Mouse (Mus musculus) testis, postnatal 14 days (tissue): ENCODE measurements around the gene Hoxc10.

Source experiments
- DNase-seq: peaks from one replicate; pipeline ENCODE4 v3.0.0; 2021; ENCODE audit warnings: low spot score

Gene Hoxc10

DNA sequence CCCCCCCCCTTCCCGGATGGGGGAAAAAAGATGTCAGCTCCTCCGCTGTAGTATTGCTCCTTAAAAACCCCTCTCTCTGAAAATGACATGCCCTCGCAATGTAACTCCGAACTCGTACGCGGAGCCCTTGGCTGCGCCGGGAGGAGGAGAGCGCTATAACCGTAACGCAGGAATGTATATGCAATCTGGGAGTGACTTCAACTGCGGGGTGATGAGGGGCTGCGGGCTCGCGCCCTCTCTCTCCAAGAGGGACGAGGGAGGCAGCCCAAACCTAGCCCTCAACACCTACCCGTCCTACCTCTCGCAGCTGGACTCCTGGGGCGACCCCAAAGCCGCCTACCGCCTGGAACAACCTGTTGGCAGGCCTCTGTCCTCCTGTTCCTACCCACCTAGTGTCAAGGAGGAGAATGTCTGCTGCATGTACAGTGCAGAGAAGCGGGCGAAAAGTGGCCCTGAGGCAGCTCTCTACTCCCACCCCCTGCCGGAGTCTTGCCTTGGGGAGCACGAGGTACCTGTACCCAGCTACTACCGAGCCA is at the start of gene Hoxc10:
Hoxc10 (plus strand) TSS at position 21 of the 536 bp plus-strand sequence.
- DNase-seq, result no peak

DNA sequence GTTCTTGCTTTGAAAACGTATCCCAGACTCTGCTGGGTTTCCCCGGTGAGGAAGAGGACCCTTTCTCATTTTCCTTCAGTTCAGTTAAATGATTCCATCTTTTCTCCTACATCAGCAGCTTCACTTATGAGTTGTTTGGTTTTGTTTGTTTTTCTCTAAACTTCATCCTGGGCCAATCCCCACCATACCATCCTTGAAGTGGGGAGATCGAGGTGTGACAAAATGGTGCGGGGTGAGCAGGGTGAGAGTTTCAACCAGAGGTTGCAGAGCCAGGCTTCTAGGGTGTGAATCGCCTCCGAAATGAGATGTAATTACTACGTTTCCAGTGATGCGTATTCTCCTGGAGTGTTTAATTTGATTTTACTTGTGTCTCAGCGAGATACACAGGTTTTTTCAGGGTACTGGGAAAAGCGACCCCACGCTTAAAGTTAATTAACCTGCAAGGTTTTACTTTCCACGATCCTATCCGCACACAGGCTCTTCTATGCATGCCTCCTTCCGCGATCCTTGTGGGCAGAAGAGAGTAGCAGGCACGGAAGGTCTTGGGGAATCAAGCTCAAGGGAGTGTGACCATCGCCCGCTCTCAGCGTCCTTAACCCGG is 48.5 kb upstream of the Hoxc10 start:
- DNase-seq, result no peak

- DNase-seq, result no peak
Observed at GRCm38 (mm10) chr15:102918611-102919265, 47.9 kb upstream of the Hoxc10 start.

GRCm38 (mm10) chr15:102919336-102920180 is 47.0 kb upstream of the Hoxc10 start:
- no peak for DNase-seq

DNA sequence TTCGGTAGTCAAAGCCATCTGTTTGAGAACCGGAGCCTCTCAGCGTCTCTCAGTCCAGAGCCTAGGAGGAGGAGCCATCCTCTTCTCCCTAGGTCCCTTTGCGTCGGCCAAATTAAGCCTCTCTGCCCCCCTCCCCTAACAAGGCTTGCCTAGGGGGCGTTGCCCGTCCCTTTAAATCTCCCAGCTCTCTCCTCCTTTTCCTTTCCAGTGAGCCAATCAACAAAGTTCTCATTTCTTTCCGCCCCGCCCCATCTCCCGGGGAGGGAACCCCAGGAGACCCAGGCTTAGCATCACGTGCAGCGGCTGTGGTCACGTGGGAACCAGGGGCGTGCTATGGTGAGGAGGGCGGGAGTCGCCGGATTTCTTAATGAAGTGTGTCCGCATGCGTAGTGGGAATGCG is 46.0 kb upstream of the Hoxc10 start:
- peak; percentile 88 for DNase-seq

GRCm38 (mm10) chr15:102921053-102922011 is 45.3 kb upstream of the Hoxc10 start, which contains the start of gene Hoxc13:
Gene Hoxc13 (plus strand): TSS chr15:102921103.
- no peak for DNase-seq

DNA sequence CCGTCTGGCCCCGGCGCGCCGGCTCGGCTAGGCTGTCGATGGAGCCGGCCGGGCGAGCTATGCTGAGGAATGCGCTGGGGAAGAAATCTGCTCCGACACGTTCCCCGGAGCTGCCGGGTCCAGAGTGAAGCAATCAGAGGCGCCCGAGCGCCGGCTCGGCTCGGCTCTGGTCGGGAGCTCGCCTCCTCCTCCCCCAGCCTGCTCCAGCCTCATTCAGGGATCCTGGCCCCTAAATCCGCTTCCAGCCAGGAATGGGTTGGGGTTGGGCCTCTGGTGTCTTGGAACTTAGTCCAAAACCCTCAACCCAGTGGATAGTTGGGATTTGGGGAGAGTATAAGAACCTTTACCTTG is 44.6 kb upstream of the Hoxc10 start:
- DNase-seq, result no peak

- DNase-seq, result no peak
Observed at GRCm38 (mm10) chr15:102922636-102923500, 43.7 kb upstream of the Hoxc10 start.

DNA sequence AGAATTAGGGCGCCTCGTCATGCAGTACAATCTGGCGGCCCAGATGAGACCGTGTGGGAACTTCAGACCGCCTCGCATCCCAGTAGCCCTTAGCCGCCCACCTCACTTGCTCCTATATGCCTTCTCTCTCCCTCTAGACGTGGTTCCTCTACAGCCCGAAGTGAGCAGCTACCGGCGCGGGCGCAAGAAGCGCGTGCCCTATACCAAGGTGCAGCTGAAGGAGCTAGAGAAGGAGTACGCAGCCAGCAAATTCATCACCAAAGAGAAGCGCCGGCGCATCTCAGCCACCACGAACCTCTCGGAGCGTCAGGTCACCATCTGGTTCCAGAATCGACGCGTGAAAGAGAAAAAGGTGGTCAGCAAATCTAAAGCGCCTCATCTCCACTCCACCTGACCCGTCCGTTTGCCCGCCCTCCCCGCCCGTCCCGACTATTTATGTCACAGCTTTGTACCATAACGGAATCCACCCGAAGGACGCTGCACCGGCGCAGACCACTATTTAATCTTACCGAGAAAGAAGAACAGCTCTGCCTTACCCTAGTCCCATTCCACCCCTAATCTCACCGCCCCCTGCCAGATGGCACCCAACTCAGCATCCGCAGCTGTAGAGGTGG is 39.5 kb upstream of the Hoxc10 start:
- no peak for DNase-seq

GRCm38 (mm10) chr15:102931706-102932358 is 34.8 kb upstream of the Hoxc10 start:
- no peak for DNase-seq

GRCm38 (mm10) chr15:102934438-102934837 is 32.2 kb upstream of the Hoxc10 start:
- DNase-seq, result no peak

GRCm38 (mm10) chr15:102934897-102935296 is 31.7 kb upstream of the Hoxc10 start:
- no peak for DNase-seq

DNA sequence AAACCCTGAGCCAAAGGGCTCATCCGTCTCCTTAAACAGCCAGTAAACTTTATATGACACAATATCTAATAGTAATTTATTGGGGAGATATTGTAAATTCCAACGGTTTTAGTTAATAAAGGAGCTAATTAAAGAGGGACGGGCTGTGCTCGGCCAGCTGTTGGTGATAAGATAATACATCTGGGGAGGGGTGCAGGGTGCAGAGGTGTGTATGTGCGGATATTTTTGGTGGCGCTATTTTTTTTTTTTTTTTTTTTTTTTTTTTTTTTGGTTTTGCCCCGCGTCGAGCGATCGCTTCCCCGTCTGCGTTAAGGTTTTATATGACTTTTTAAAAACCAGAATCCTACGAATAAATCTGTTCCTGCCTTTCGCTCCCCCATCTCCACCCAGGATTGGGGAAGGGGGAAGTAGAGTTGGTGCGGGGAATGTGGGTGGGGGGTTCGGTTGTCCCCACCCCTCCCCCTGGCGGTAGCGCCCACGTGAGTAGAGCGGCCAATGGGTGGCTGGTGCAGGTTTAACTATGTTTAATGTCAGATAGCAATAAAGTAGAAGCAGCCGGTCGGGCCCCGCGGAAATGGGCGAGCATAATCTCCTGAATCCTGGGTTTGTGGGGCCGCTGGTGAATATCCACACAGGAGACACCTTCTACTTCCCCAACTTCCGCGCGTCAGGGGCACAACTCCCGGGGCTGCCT is 30.2 kb upstream of the Hoxc10 start, which contains the start of gene Hoxc12:
Hoxc12 (plus strand) TSS at position 479 of the 694 bp plus-strand sequence.
- no peak for DNase-seq

DNA sequence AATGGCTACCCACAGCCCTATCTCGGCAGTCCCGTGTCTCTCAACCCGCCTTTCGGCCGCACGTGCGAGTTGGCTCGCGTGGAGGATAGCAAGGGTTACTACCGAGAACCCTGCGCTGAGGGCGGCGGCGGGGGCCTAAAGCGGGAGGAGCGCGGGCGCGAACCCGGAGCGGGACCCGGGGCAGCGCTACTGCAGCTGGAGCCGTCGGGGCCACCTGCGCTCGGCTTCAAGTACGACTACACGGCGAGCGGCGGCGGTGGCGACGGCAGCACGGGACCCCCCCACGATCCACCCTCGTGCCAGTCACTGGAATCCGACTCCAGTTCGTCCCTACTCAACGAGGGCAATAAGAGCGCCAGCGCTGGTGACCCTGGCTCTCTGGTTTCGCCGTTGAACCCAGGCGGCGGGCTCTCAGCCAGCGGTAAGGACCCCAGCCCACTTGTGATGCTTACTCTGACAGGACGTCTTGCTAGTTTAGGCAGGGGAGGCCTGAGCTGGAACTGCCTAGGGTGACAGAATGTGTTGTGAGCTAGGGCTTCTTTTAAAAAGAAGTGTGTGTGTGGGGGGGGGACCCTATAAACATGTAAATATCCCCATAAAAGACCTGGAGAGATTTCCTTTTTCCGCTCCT is 29.4 kb upstream of the Hoxc10 start:
- no peak for DNase-seq

DNA sequence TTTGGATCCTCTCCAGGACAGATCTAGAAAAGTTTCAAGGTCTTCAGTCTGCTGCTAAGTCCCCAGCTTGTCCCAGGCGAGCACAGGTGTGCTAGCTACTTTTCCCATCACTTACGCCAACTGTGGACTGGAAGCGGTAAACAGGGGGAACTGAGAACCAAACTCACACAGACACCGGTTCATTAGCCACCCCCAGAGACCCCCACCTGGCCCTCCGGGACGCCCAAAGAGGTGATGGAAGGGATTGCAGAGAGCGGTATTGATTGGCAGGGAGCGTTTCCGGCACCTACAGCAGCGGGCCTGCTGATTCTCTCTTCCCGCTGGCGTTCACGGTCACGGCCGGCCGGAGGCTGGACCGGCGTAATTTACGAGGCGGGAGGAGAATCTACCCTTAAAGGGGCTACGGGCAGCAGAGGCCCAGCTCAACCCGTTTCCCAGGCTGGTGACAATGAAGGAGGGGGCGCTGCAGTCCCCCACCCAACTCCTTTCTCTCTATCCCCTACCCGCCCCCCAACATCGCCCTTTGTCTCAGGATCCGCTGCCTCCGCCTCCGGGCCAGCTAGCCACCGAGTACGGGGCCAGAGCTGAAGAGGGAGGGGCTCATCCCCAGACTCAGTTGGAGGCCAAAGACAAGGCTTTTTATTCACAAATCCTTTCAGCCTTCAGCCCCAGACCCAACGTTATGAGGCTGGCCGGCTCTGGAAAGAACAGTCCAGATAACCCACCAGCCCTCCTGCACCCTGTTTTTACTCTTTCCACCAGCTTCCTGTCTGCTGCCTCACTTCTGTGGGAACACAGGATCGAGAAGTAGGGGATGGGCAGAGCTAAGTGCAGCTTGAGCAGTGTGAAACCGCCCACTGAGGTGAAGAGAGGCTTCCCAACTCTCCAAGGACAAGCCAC is 27.1 kb upstream of the Hoxc10 start:
- DNase-seq, result no peak

DNA sequence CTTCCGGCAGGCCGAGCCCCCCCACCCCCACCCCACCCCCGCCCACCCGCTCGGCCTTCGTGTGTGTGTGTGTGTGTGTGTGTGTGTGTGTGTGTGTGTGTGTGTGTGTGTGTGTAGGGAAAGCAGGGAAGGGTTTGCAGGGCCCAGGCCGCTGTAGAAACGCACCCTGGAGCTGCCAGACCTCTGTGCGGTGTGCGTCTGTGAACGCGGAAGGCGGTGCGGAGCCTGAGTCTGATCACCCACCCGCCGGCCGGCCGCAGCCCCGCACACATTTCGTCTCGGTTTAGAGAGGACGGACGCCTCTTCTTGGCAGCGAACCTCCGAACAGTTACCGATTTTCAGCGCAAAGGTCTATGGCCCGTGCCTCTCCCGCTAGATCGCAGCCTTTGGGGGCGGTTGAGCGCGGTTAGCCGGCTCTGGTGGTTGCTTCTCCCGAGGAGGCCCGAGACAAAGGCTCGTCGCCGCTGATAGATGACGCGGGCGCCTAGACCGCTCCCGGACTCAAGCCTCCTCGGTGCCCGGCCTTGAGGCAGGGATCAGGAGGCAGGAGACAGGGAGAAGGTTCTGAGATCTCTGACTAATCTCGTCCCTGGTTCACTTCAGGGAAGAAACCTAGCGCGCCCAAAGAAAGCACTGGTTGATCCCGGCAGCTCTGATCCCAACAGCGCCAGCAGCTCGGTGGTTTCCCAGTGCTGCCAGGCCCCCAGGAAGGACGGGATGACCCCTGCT is 23.7 kb upstream of the Hoxc10 start:
- DNase-seq, result no peak

- DNase-seq, result no peak
Observed at GRCm38 (mm10) chr15:102943468-102943813, 23.2 kb upstream of the Hoxc10 start.
